Mouse (Mus musculus): ENCODE data around the gene Tcta. TPM values are rescaled to one million over a fixed set of nuclear protein-coding genes. Genes with fewer than 3 reads are reported as not detected.
A peak's percentile ranks its signal among the peaks of the same experiment; 100 is the strongest.
"Not testable (repeated sequence)": the region's sequence is repeated elsewhere in the genome, so short reads cannot be mapped to it uniquely, and the experiment has no call there.

Gene Tcta
- polyA plus RNA-seq, 1 experiment from 2014 or later: 35.0 TPM

DNA sequence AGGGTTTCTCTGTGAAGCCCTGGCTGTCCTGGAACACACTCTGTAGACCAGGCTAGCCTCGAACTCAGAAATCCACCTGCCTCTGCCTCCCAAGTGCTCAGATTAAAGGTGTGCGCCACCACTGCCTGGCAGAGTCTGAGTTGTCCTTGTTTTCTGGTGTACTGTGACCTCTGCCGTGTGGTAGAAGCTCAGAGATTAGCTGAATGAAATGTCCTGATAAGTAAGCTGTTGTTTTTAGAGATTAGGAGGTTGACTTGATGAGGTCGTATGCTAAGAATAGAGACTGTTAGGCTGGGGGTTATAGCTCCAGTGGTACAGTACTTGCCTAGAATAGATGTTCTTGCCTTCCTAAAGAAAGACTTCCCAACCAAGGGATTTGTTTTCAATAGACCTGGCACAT, 1.2 kb downstream of the Tcta start:
- H3K27ac ChIP-seq (ENCODE audit: low read depth, low read length): no peak overlapping the region
- 90% methylated on average over 4 of the region's 4 CpGs for WGBS
- H3K27me3 ChIP-seq (ENCODE audit: control insufficient read depth, insufficient read depth, low read length): no peaks in the 10 kb centered on the region
- H3K4me2 ChIP-seq (replicated peaks; ENCODE audit: low read depth, low read length): peak overlapping the region; percentile 88; the same call in 1 of the 2 replicates
- peak overlapping the region; percentile 68 for H3K9ac ChIP-seq (ENCODE audit: low read depth, low read length)
- peaks cover 4% of the 10 kb centered on the region; the same call in 1 of the 2 replicates for H3K4me1 ChIP-seq (replicated peaks; ENCODE audit: control insufficient read depth, insufficient read depth, low read length)
- no peak for DNase-seq (ENCODE audit: low spot score)
- H3K9me3 ChIP-seq (ENCODE audit: control insufficient read depth, low read length): no peaks in the 10 kb centered on the region
- peak overlapping the region; percentile 88 for H3K4me3 ChIP-seq (ENCODE audit: low read depth, low read length)
- no peak for ATAC-seq (ENCODE audit: low FRiP score)
- H3K36me3 ChIP-seq (ENCODE audit: control insufficient read depth, insufficient read depth, low read length): no peaks in the 10 kb centered on the region

- no peak overlapping the region for H3K9ac ChIP-seq (ENCODE audit: low read depth, low read length)
- no peak overlapping the region for H3K4me3 ChIP-seq (ENCODE audit: low read depth, low read length)
- 88% methylated on average over 3 of the region's 3 CpGs for WGBS
- H3K27ac ChIP-seq (ENCODE audit: low read depth, low read length): no peak overlapping the region
- H3K9me3 ChIP-seq (ENCODE audit: control insufficient read depth, low read length): no peaks in the 10 kb centered on the region
- ATAC-seq (ENCODE audit: low FRiP score): no peak
- DNase-seq (ENCODE audit: low spot score): no peak
- no peak overlapping the region for H3K4me2 ChIP-seq (replicated peaks; ENCODE audit: low read depth, low read length)
- H3K27me3 ChIP-seq (ENCODE audit: control insufficient read depth, insufficient read depth, low read length): no peaks in the 10 kb centered on the region
- H3K4me1 ChIP-seq (replicated peaks; ENCODE audit: control insufficient read depth, insufficient read depth, low read length): peaks cover 6% of the 10 kb centered on the region; the same call in 1 of the 2 replicates
- no peaks in the 10 kb centered on the region for H3K36me3 ChIP-seq (ENCODE audit: control insufficient read depth, insufficient read depth, low read length)
Observed at GRCm38 (mm10) chr9:108301853-108302252, 4.1 kb downstream of the Tcta start.

- 23% methylated on average over 18 of the region's 18 CpGs for WGBS
- peak within 1 kb of the TSS; percentile 51 for H3K9ac ChIP-seq (ENCODE audit: low read depth, low read length)
- DNase-seq (ENCODE audit: low spot score): peak; percentile 77
- peak within 1 kb of the TSS; percentile 43; the same call in 1 of the 2 replicates for H3K27ac ChIP-seq (ENCODE audit: low read depth, low read length)
- peaks cover 8% of the 10 kb centered on the region; the same call in 1 of the 2 replicates for H3K4me1 ChIP-seq (replicated peaks; ENCODE audit: control insufficient read depth, insufficient read depth, low read length)
- H3K4me3 ChIP-seq (ENCODE audit: low read depth, low read length): peak within 1 kb of the TSS; percentile 27
- peak within 1 kb of the TSS; percentile 43 for H3K4me2 ChIP-seq (replicated peaks; ENCODE audit: low read depth, low read length)
- ATAC-seq (ENCODE audit: low FRiP score): peak; percentile 85
- H3K36me3 ChIP-seq (ENCODE audit: control insufficient read depth, insufficient read depth, low read length): no peaks in the 10 kb centered on the region
- H3K27me3 ChIP-seq (ENCODE audit: control insufficient read depth, insufficient read depth, low read length): no peaks in the 10 kb centered on the region
- H3K9me3 ChIP-seq (ENCODE audit: control insufficient read depth, low read length): no peaks in the 10 kb centered on the region
Observed at GRCm38 (mm10) chr9:108296453-108297355, 9.3 kb downstream of the Tcta start, which contains the start of gene Amt. Gene Amt (plus strand): TSS chr9:108296853.

GRCm38 (mm10) chr9:108290773-108291172, 15.2 kb downstream of the Tcta start:
- Histone ChIP-seq H3K36me3 (ENCODE audit: control insufficient read depth, insufficient read depth, low read length) (no peaks in the 10 kb centered on the region), H3K9ac (ENCODE audit: low read depth, low read length) (peak overlapping the region; percentile 53), H3K9me3 (ENCODE audit: control insufficient read depth, low read length) (no peaks in the 10 kb centered on the region), H3K27me3 (ENCODE audit: control insufficient read depth, insufficient read depth, low read length) (no peaks in the 10 kb centered on the region), H3K4me1 (replicated peaks; ENCODE audit: control insufficient read depth, insufficient read depth, low read length) (0 out of 2 replicates have a peak, but pooled peaks cover 2% of the 10 kb centered on the region), H3K4me3 (ENCODE audit: low read depth, low read length) (peak overlapping the region; percentile 46), H3K27ac (ENCODE audit: low read depth, low read length) (no peak overlapping the region), H3K4me2 (replicated peaks; ENCODE audit: low read depth, low read length) (peak overlapping the region; percentile 43)
- 56% methylated on average over 6 of the region's 6 CpGs for WGBS
- ATAC-seq (ENCODE audit: low FRiP score): peak; percentile 4; the same call in 1 of the 2 replicates
- DNase-seq (ENCODE audit: low spot score): peak; percentile 22

- Histone ChIP-seq H3K9ac (ENCODE audit: low read depth, low read length) (peak within 1 kb of the TSS; percentile 61), H3K27me3 (ENCODE audit: control insufficient read depth, insufficient read depth, low read length) (no peaks in the 10 kb centered on the region), H3K4me1 (replicated peaks; ENCODE audit: control insufficient read depth, insufficient read depth, low read length) (0 out of 2 replicates have a peak, but pooled peaks cover 2% of the 10 kb centered on the region), H3K27ac (ENCODE audit: low read depth, low read length) (peak within 1 kb of the TSS; percentile 73), H3K9me3 (ENCODE audit: control insufficient read depth, low read length) (no peaks in the 10 kb centered on the region), H3K4me2 (replicated peaks; ENCODE audit: low read depth, low read length) (peak within 1 kb of the TSS; percentile 43), H3K36me3 (ENCODE audit: control insufficient read depth, insufficient read depth, low read length) (no peaks in the 10 kb centered on the region), H3K4me3 (ENCODE audit: low read depth, low read length) (peak within 1 kb of the TSS; percentile 46)
- WGBS: under 1% methylated on average over 32 of the region's 32 CpGs
- ATAC-seq (ENCODE audit: low FRiP score) (peak; percentile 97), DNase-seq (ENCODE audit: low spot score) (peak; percentile 91)
Observed at GRCm38 (mm10) chr9:108290016-108290750, 15.8 kb downstream of the Tcta start, which contains the start of gene Nicn1. Gene Nicn1 (plus strand): TSS chr9:108290429.

GRCm38 (mm10) chr9:108289347-108289746, 16.6 kb downstream of the Tcta start:
- Histone ChIP-seq H3K27ac (ENCODE audit: low read depth, low read length) (0 out of 2 replicates have a peak overlapping the region, but pooled peaks have one; percentile 73), H3K36me3 (ENCODE audit: control insufficient read depth, insufficient read depth, low read length) (no peaks in the 10 kb centered on the region), H3K4me2 (replicated peaks; ENCODE audit: low read depth, low read length) (peak overlapping the region; percentile 36), H3K9me3 (ENCODE audit: control insufficient read depth, low read length) (no peaks in the 10 kb centered on the region), H3K27me3 (ENCODE audit: control insufficient read depth, insufficient read depth, low read length) (no peaks in the 10 kb centered on the region), H3K9ac (ENCODE audit: low read depth, low read length) (peak overlapping the region; percentile 61), H3K4me3 (ENCODE audit: low read depth, low read length) (peak overlapping the region; percentile 46), H3K4me1 (replicated peaks; ENCODE audit: control insufficient read depth, insufficient read depth, low read length) (0 out of 2 replicates have a peak, but pooled peaks cover 2% of the 10 kb centered on the region)
- ATAC-seq (ENCODE audit: low FRiP score): no peak
- no peak for DNase-seq (ENCODE audit: low spot score)
- WGBS: 63% methylated on average over 2 of the region's 2 CpGs

GRCm38 (mm10) chr9:108287526-108288238, 18.3 kb downstream of the Tcta start:
- not testable (repeated sequence) for H3K4me2 ChIP-seq (replicated peaks; ENCODE audit: low read depth, low read length); H3K27me3 ChIP-seq (ENCODE audit: control insufficient read depth, insufficient read depth, low read length); H3K36me3 ChIP-seq (ENCODE audit: control insufficient read depth, insufficient read depth, low read length); DNase-seq (ENCODE audit: low spot score); H3K4me3 ChIP-seq (ENCODE audit: low read depth, low read length); H3K4me1 ChIP-seq (replicated peaks; ENCODE audit: control insufficient read depth, insufficient read depth, low read length); H3K27ac ChIP-seq (ENCODE audit: low read depth, low read length); H3K9ac ChIP-seq (ENCODE audit: low read depth, low read length); H3K9me3 ChIP-seq (ENCODE audit: control insufficient read depth, low read length); ATAC-seq (ENCODE audit: low FRiP score)
- 87% methylated on average over 3 of the region's 6 CpGs for WGBS

GRCm38 (mm10) chr9:108284410-108284809, 21.6 kb downstream of the Tcta start:
- Histone ChIP-seq H3K4me2 (replicated peaks; ENCODE audit: low read depth, low read length) (no peak overlapping the region), H3K9me3 (ENCODE audit: control insufficient read depth, low read length) (no peaks in the 10 kb centered on the region), H3K9ac (ENCODE audit: low read depth, low read length) (no peak overlapping the region), H3K4me3 (ENCODE audit: low read depth, low read length) (no peak overlapping the region), H3K36me3 (ENCODE audit: control insufficient read depth, insufficient read depth, low read length) (no peaks in the 10 kb centered on the region), H3K4me1 (replicated peaks; ENCODE audit: control insufficient read depth, insufficient read depth, low read length) (no peaks in the 10 kb centered on the region), H3K27ac (ENCODE audit: low read depth, low read length) (no peak overlapping the region), H3K27me3 (ENCODE audit: control insufficient read depth, insufficient read depth, low read length) (no peaks in the 10 kb centered on the region)
- 14% methylated on average over 6 of the region's 6 CpGs for WGBS
- DNase-seq (ENCODE audit: low spot score) (peak; percentile 82), ATAC-seq (ENCODE audit: low FRiP score) (0 out of 2 replicates have a peak, but pooled peaks have one; percentile 47)

All from hindbrain, embryonic 11.5 days (tissue).